Mouse (Mus musculus): ENCODE measurements around the gene Rnf31. TPM values are rescaled to one million over a fixed set of nuclear protein-coding genes. Genes with fewer than 3 reads are reported as not detected.

Gene Rnf31
- polyA plus RNA-seq, 1 experiment, result 11.2 TPM

DNA sequence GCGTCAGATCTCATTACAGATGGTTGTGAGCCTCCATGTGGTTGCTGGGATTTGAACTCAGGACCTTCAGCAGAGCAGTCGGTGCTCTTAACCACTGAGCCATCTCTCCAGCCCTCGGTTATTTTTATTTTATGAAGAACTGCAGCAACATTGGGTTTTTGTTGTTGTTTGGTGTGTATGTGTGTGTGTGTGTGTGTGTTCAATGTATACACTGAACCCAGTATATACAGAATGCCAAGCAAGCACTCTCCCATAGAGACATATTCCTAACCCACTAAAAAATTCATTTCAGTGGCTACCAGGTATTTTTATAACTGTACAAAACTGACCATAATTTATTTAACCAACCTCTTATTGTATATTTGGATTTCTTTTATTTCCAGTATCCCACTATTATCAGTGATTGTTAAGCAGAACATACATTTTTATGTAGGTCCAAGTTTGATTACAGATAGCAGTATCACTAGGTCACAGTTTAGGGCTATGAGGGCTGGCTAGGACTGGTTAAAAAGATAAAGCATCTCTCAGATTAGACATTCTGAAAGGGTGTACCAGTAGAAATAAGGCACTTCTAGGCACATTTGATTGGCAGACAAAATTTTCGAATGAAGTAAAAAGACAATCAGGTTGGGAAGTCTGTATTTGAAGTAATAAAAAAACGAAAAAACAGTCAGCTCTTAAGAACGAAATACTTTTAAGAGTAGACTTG is 32.6 kb upstream of the Rnf31 start:
- peak overlapping the region; percentile 96 for H3K4me2 ChIP-seq (ENCODE audit: low read depth)

DNA sequence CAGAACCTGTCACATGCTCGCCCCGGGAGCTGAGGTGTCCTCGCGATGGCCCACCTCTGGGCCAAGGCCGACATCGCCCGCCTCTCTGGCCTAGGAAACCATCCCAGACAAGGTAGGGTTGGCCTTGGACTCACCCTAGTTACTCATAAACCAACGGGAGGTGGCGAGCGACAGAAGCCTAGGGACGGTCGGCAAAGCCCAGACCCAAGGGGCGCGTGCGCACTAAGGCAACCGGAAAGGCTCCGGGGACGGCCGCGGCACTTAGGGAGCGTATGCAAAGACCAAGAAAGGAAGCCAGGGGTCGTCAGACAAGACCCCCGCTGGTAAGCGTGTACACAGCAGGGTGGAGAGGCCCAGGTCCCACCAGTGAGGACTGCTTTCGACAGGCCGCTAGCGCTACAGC is 31.7 kb upstream of the Rnf31 start, which contains the start of gene Dcaf11:
Dcaf11 (plus strand) TSS at position 208 of the 403 bp plus-strand sequence.
- no peaks in the 10 kb centered on the region for H3K79me2 ChIP-seq (ENCODE audit: control insufficient read depth, insufficient read depth)
- H3K27me3 ChIP-seq (ENCODE audit: control insufficient read depth, insufficient read depth, insufficient read length), result no peaks in the 10 kb centered on the region
- TF ChIP-seq POLR2A (IDR thresholded peaks at IDR 0.05; ENCODE audit: insufficient read length, low read depth) (peak; percentile 57), MYOD1 (IDR thresholded peaks at IDR 0.05; ENCODE audit: control insufficient read depth in 1 of 3, insufficient read length in 2 of 3, low read depth in 2 of 3) (no peak), MYOG (IDR thresholded peaks at IDR 0.05; ENCODE audit: control insufficient read depth in 1 of 3, insufficient read depth in 1 of 3, insufficient read length in 2 of 3, low read depth in 2 of 3) (no peak), REST (IDR thresholded peaks at IDR 0.05; ENCODE audit: insufficient read depth, insufficient read length) (no peak), POLR2AphosphoS2 (IDR thresholded peaks at IDR 0.05; ENCODE audit: insufficient read length, low read depth) (no peak), TCF3 (IDR thresholded peaks at IDR 0.05; ENCODE audit: insufficient read length, low read depth) (no peak), MAX (IDR thresholded peaks at IDR 0.05; ENCODE audit: low read depth) (no peak)
- peak within 1 kb of the TSS; percentile 55 for H3ac ChIP-seq (ENCODE audit: control insufficient read depth, insufficient read length)
- peaks cover 6% of the 10 kb centered on the region for H3K36me3 ChIP-seq (ENCODE audit: control insufficient read depth, insufficient read depth)
- peak within 1 kb of the TSS; percentile 96 for H3K4me2 ChIP-seq (ENCODE audit: low read depth)
- H3K4me3 ChIP-seq, result peak within 1 kb of the TSS; percentile 95

More for the DNA sequence above, 32.6 kb upstream of the Rnf31 start:
- TF ChIP-seq CEBPB (IDR thresholded peaks at IDR 0.05; ENCODE audit: insufficient read depth, poor library complexity, severe bottlenecking) (no peak), USF1 (IDR thresholded peaks at IDR 0.05; ENCODE audit: low read depth) (no peak), POLR2AphosphoS2 (IDR thresholded peaks at IDR 0.05; ENCODE audit: insufficient read length, low read depth) (no peak), E2F4 (IDR thresholded peaks at IDR 0.05; ENCODE audit: insufficient read depth) (no peak), MYOD1 (IDR thresholded peaks at IDR 0.05; ENCODE audit: control insufficient read depth in 1 of 3, insufficient read length in 2 of 3, low read depth in 2 of 3) (no peak), TCF3 (IDR thresholded peaks at IDR 0.05; ENCODE audit: insufficient read length, low read depth) (no peak), MAX (IDR thresholded peaks at IDR 0.05; ENCODE audit: low read depth) (no peak)
- H3ac ChIP-seq (ENCODE audit: control insufficient read depth, insufficient read length), result peak overlapping the region; percentile 55
- H3K27me3 ChIP-seq (ENCODE audit: control insufficient read depth, insufficient read depth, insufficient read length), result no peaks in the 10 kb centered on the region
- peaks cover 6% of the 10 kb centered on the region for H3K36me3 ChIP-seq (ENCODE audit: control insufficient read depth, insufficient read depth)
- no peaks in the 10 kb centered on the region for H3K79me2 ChIP-seq (ENCODE audit: control insufficient read depth, insufficient read depth)
- peak overlapping the region; percentile 95 for H3K4me3 ChIP-seq

DNA sequence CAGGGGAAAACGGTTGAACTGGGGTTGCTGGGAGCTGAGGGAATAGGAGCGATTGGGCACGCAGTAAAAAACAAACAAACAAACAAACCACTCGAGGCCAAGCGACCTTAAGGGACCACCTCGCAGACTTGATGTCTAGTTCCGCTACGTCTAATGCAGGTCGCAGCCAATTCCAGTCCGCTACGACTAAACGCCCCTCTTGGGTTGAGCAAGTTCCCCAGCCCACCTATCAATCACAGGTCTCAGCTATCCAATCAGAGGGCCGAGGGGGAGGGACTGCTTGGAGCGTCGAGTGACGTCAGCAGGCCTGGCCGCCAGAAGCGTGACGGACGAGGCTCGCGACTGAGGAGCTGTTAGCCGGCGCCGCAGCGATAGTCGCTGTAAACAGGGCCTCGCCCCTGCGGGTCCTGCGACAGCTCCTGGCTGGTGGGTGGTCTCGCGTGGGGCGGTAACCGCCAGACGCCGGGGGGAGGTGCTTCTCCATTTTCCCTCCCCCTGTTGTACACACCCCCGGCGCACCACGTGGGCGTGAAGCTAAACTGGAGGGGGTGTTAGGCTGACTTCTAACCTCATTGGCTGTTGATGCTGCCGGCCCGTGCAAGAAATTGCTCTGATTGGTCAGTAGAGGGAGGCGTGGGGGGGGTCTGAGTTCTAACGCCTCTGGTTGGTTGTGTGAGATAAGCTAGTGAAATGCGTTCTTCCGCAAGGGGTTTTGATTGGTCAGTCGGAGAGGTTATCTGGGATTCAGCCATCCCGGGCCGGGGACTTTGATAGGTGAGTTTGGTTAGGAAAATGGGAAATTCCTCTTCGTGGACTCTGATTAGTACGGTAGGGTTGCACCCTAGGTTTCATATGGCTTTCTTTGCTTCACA is 31.1 kb upstream of the Rnf31 start, which contains the start of gene A730061H03Rik:
A730061H03Rik (minus strand) TSS at position 205 of the 872 bp plus-strand sequence.
- Histone ChIP-seq H3K4me2 (ENCODE audit: low read depth) (peak within 1 kb of the TSS; percentile 96), H3K27me3 (ENCODE audit: control insufficient read depth, insufficient read depth, insufficient read length) (no peaks in the 10 kb centered on the region), H3K36me3 (ENCODE audit: control insufficient read depth, insufficient read depth) (peaks cover 10% of the 10 kb centered on the region), H3ac (ENCODE audit: control insufficient read depth, insufficient read length) (peak within 1 kb of the TSS; percentile 55), H3K79me2 (ENCODE audit: control insufficient read depth, insufficient read depth) (no peaks in the 10 kb centered on the region), H3K4me3 (peak within 1 kb of the TSS; percentile 95)
- TF ChIP-seq E2F4 (IDR thresholded peaks at IDR 0.05; ENCODE audit: insufficient read depth), result no peak
- peak; percentile 66 for TF ChIP-seq POLR2AphosphoS2 (IDR thresholded peaks at IDR 0.05; ENCODE audit: insufficient read length, low read depth)
- peak in 1 of 3 experiments; percentile 4 for TF ChIP-seq MYOD1 (IDR thresholded peaks at IDR 0.05; ENCODE audit: control insufficient read depth in 1 of 3, insufficient read length in 2 of 3, low read depth in 2 of 3)
- TF ChIP-seq POLR2A (IDR thresholded peaks at IDR 0.05; ENCODE audit: insufficient read length, low read depth), result peak; percentile 50
- no peak for TF ChIP-seq SRF (IDR thresholded peaks at IDR 0.05; ENCODE audit: control insufficient read depth, insufficient read length, low read depth)
- TF ChIP-seq USF1 (IDR thresholded peaks at IDR 0.05; ENCODE audit: low read depth), result peak; percentile 93
- peak; percentile 49; the same call in 1 of the 2 replicates for TF ChIP-seq CEBPB (IDR thresholded peaks at IDR 0.05; ENCODE audit: insufficient read depth, poor library complexity, severe bottlenecking)
- TF ChIP-seq MAX (IDR thresholded peaks at IDR 0.05; ENCODE audit: low read depth), result peak; percentile 8
- no peak for TF ChIP-seq TCF12 (IDR thresholded peaks at IDR 0.05; ENCODE audit: insufficient read depth, poor library complexity, severe bottlenecking)

DNA sequence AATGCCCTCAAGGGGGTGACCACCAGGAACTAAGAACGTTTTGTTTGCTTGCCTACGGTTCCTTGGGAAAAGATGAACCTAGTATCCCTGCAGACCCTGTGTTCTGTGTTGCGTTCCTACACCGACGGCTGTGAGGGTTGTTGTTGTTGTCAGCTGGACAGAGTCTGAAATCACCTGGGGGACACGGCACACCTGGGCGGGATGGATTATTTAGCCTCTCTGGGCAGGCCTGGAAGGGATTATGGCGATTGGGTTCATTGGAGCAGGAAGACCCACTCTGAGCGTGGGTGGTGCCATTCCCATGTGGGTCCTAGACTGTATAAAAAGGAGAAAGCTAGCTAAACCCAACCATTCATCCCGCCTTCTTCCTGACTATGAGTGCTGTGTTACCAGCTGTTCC is 29.6 kb upstream of the Rnf31 start:
- H3K79me2 ChIP-seq (ENCODE audit: control insufficient read depth, insufficient read depth), result no peaks in the 10 kb centered on the region
- no peak overlapping the region for H3ac ChIP-seq (ENCODE audit: control insufficient read depth, insufficient read length)
- H3K4me3 ChIP-seq, result no peak overlapping the region
- H3K4me2 ChIP-seq (ENCODE audit: low read depth), result peak overlapping the region; percentile 87
- H3K27me3 ChIP-seq (ENCODE audit: control insufficient read depth, insufficient read depth, insufficient read length), result no peaks in the 10 kb centered on the region
- peaks cover 15% of the 10 kb centered on the region for H3K36me3 ChIP-seq (ENCODE audit: control insufficient read depth, insufficient read depth)
- TF ChIP-seq TCF12 (IDR thresholded peaks at IDR 0.05; ENCODE audit: insufficient read depth, poor library complexity, severe bottlenecking) (no peak), SRF (IDR thresholded peaks at IDR 0.05; ENCODE audit: control insufficient read depth, insufficient read length, low read depth) (no peak), MYOG (IDR thresholded peaks at IDR 0.05; ENCODE audit: control insufficient read depth in 1 of 3, insufficient read depth in 1 of 3, insufficient read length in 2 of 3, low read depth in 2 of 3) (no peak), REST (IDR thresholded peaks at IDR 0.05; ENCODE audit: insufficient read depth, insufficient read length) (no peak)

DNA sequence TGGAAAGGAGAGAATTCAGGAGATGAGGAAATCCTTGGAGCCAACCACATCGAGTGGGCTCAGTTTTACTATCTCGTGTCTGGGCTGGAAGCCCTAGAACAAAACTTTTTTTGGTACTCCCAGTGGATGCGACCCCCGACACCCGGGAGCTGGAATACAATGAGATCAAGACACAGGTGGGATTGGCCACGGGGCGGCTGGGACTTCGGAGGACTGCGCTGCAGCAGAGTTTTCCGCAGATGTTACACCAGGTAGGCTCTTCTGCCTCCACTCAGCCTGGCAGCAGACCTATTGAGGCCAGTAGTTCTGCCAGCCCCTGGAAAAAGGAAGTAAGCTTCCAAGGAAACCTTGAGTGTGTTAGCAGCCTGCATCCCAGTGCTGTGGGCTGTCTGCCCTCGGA is 28.3 kb upstream of the Rnf31 start:
- peaks cover 22% of the 10 kb centered on the region for H3K36me3 ChIP-seq (ENCODE audit: control insufficient read depth, insufficient read depth)

More for the DNA sequence above, 28.3 kb upstream of the Rnf31 start:
- H3K27me3 ChIP-seq (ENCODE audit: control insufficient read depth, insufficient read depth, insufficient read length), result no peaks in the 10 kb centered on the region
- no peak overlapping the region for H3K4me2 ChIP-seq (ENCODE audit: low read depth)
- TF ChIP-seq E2F4 (IDR thresholded peaks at IDR 0.05; ENCODE audit: insufficient read depth) (no peak), TCF3 (IDR thresholded peaks at IDR 0.05; ENCODE audit: insufficient read length, low read depth) (no peak), CEBPB (IDR thresholded peaks at IDR 0.05; ENCODE audit: insufficient read depth, poor library complexity, severe bottlenecking) (no peak), MYOD1 (IDR thresholded peaks at IDR 0.05; ENCODE audit: control insufficient read depth in 1 of 3, insufficient read length in 2 of 3, low read depth in 2 of 3) (no peak), MYOG (IDR thresholded peaks at IDR 0.05; ENCODE audit: control insufficient read depth in 1 of 3, insufficient read depth in 1 of 3, insufficient read length in 2 of 3, low read depth in 2 of 3) (no peak), MAX (IDR thresholded peaks at IDR 0.05; ENCODE audit: low read depth) (no peak), SRF (IDR thresholded peaks at IDR 0.05; ENCODE audit: control insufficient read depth, insufficient read length, low read depth) (no peak), POLR2A (IDR thresholded peaks at IDR 0.05; ENCODE audit: insufficient read length, low read depth) (no peak), REST (IDR thresholded peaks at IDR 0.05; ENCODE audit: insufficient read depth, insufficient read length) (no peak), USF1 (IDR thresholded peaks at IDR 0.05; ENCODE audit: low read depth) (no peak)
- no peak overlapping the region for H3K4me3 ChIP-seq
- H3K79me2 ChIP-seq (ENCODE audit: control insufficient read depth, insufficient read depth), result no peaks in the 10 kb centered on the region
- no peak overlapping the region for H3ac ChIP-seq (ENCODE audit: control insufficient read depth, insufficient read length)

Measured in myocyte (in vitro differentiated cells).